Comparison of ENCODE assay signal across 14 mouse cellular contexts in the genomic region with DNA sequence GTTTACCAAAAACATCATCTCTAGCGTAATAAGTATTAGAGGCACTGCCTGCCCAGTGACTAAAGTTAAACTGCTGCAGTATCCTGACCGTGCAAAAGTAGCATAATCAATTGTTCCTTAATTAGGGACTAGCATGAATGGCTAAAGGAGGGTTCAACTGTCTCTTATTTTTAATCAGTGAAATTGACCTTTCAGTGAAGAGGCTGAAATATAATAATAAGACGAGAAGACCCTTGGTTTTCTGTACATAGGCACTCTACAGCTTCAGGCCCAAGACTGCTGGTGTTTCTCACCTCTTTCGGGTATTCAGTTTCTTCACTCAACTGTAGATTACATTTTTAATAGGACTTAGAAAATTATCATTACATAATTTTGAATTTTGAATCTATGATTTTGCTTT. TPM values are rescaled to one million over a fixed set of nuclear protein-coding genes. Genes with fewer than 3 reads are reported as not detected.
A peak's percentile ranks its signal among the peaks of the same experiment; 100 is the strongest.
DNase-seq lines count a peak whose midpoint lies in the region; ATAC-seq and TF ChIP-seq lines count a peak whose summit lies in the region.
"Had no signal": no experiment of that assay in that cellular context is flagged by ENCODE, and none has a peak within 500 bp of the region (broad histone marks: within the 10 kb centered on the region; RNA-seq: fewer than 3 reads in every experiment).

No protein-coding gene starts in this region.

- H3K9me3 ChIP-seq in heart, embryonic 14.5 days (ENCODE audit: control insufficient read depth, low read length), result no peaks in the 10 kb centered on the region
- H3K9me3 ChIP-seq in midbrain, embryonic 12.5 days, result no peaks in the 10 kb centered on the region
- no peaks in the 10 kb centered on the region for H3K9me3 ChIP-seq in midbrain, embryonic 10.5 days (replicated peaks)
- H3K9me3 ChIP-seq in stomach, embryonic 15.5 days, result no peaks in the 10 kb centered on the region

- no peak for TF ChIP-seq POLR2A in heart, adult 2 months (IDR thresholded peaks at IDR 0.05; ENCODE audit: insufficient read depth, low read depth, low read length)

- no peak for TF ChIP-seq CTCF in heart, adult 2 months (IDR thresholded peaks at IDR 0.05)

- no peaks in the 10 kb centered on the region for H3K36me3 ChIP-seq in heart, embryonic 14.5 days (ENCODE audit: control insufficient read depth, insufficient read depth, low read length)
- H3K36me3 ChIP-seq in heart, adult 2 months (ENCODE audit: control insufficient read depth, insufficient read depth, low read length), result no peaks in the 10 kb centered on the region
- no peaks in the 10 kb centered on the region for H3K36me3 ChIP-seq in midbrain, embryonic 12.5 days
- no peaks in the 10 kb centered on the region for H3K36me3 ChIP-seq in midbrain, embryonic 10.5 days
- no peaks in the 10 kb centered on the region for H3K36me3 ChIP-seq in stomach, embryonic 15.5 days

- H3K27ac ChIP-seq in heart, embryonic 14.5 days (replicated peaks in 1 of 2; ENCODE audit: control insufficient read depth in 1 of 2, insufficient read depth in 1 of 2, low read depth in 2 of 2, low read length in 2 of 2), result no peak overlapping the region
- no peak overlapping the region for H3K27ac ChIP-seq in heart, adult 2 months
- H3K27ac ChIP-seq in midbrain, embryonic 12.5 days (replicated peaks), result no peak overlapping the region
- H3K27ac ChIP-seq in midbrain, embryonic 10.5 days (replicated peaks), result no peak overlapping the region
- no peak overlapping the region for H3K27ac ChIP-seq in stomach, embryonic 15.5 days

- H3K4me3 ChIP-seq in heart, embryonic 14.5 days (ENCODE audit: control insufficient read depth in 1 of 2, insufficient read depth in 1 of 2, low read depth in 1 of 2, low read length in 2 of 2), result no peak overlapping the region
- no peak overlapping the region for H3K4me3 ChIP-seq in heart, adult 2 months
- H3K4me3 ChIP-seq in midbrain, embryonic 12.5 days, result no peak overlapping the region
- H3K4me3 ChIP-seq in midbrain, embryonic 10.5 days, result no peak overlapping the region
- H3K4me3 ChIP-seq in stomach, embryonic 15.5 days (replicated peaks), result no peak overlapping the region

- no peak for TF ChIP-seq EP300 in heart, adult 2 months (IDR thresholded peaks at IDR 0.05; ENCODE audit: insufficient read depth, low read depth, low read length)

- intact Hi-C loops in heart, adult 2 months (cut with DNase I), result no loop called here

- 83% methylated on average over 4 of the region's 4 CpGs for WGBS in heart, embryonic 14.5 days
- 64% methylated on average over 4 of the region's 4 CpGs for WGBS in heart, adult 2 months
- WGBS in midbrain, embryonic 12.5 days, result 83% methylated on average over 4 of the region's 4 CpGs
- 93% methylated on average over 4 of the region's 4 CpGs for WGBS in midbrain, embryonic 10.5 days
- WGBS in stomach, embryonic 15.5 days, result 84% methylated on average over 4 of the region's 4 CpGs

- H3K9ac ChIP-seq in heart, embryonic 14.5 days (ENCODE audit: low read length), result no peak overlapping the region
- H3K9ac ChIP-seq in heart, adult 2 months (ENCODE audit: low read depth, low read length), result no peak overlapping the region
- no peak overlapping the region for H3K9ac ChIP-seq in midbrain, embryonic 12.5 days (replicated peaks)
- H3K9ac ChIP-seq in stomach, embryonic 15.5 days, result no peak overlapping the region

- H3K4me2 ChIP-seq in heart, embryonic 14.5 days (ENCODE audit: low read length), result no peak overlapping the region
- no peak overlapping the region for H3K4me2 ChIP-seq in midbrain, embryonic 12.5 days (replicated peaks)
- no peak overlapping the region for H3K4me2 ChIP-seq in stomach, embryonic 15.5 days

- H3K4me1 ChIP-seq in heart, embryonic 14.5 days (ENCODE audit: control insufficient read depth in 2 of 2, insufficient read depth in 2 of 2, low read length in 2 of 2), result no peaks in the 10 kb centered on the region
- H3K4me1 ChIP-seq in heart, adult 2 months (ENCODE audit: control insufficient read depth, insufficient read depth, low read length), result no peaks in the 10 kb centered on the region
- no peaks in the 10 kb centered on the region for H3K4me1 ChIP-seq in midbrain, embryonic 12.5 days
- no peaks in the 10 kb centered on the region for H3K4me1 ChIP-seq in midbrain, embryonic 10.5 days
- no peaks in the 10 kb centered on the region for H3K4me1 ChIP-seq in stomach, embryonic 15.5 days

- no peaks in the 10 kb centered on the region for H3K79me2 ChIP-seq in heart, adult 2 months (replicated peaks; ENCODE audit: control insufficient read depth, insufficient read depth, low read length)

- no peak for DNase-seq in heart, adult 2 months
- DNase-seq in midbrain, embryonic 10.5 days (ENCODE audit: low spot score), result no peak
- no peak for DNase-seq in adrenal gland, postnatal 4 days (ENCODE audit: low spot score in 2 of 2)
- DNase-seq in embryo, embryonic 11 days, result no peak
- DNase-seq: adrenal gland, postnatal 36 days; lung, postnatal 14 days; spleen, adult 18-20 months had no signal

- peak; percentile 89 for ATAC-seq in heart, embryonic 14.5 days (ENCODE audit: insufficient number of reproducible peaks, insufficient read depth, low FRiP score, low read depth)
- peak; percentile 52; the same call in 1 of the 2 replicates for ATAC-seq in midbrain, embryonic 12.5 days (ENCODE audit: low FRiP score, low read depth)
- ATAC-seq in granulocyte monocyte progenitor cell, adult 5-6 weeks (replicated peaks; ENCODE audit: poor library complexity, severe bottlenecking), result peak; percentile 100
- ATAC-seq in stomach, embryonic 15.5 days (ENCODE audit: insufficient read depth, low FRiP score, low read depth), result peak; percentile 82; the same call in 1 of the 2 replicates

- no peaks in the 10 kb centered on the region for H3K27me3 ChIP-seq in heart, embryonic 14.5 days (ENCODE audit: control insufficient read depth, insufficient read depth, low read length)
- H3K27me3 ChIP-seq in heart, adult 2 months (ENCODE audit: control insufficient read depth, insufficient read depth, low read length), result no peaks in the 10 kb centered on the region
- H3K27me3 ChIP-seq in midbrain, embryonic 12.5 days, result no peaks in the 10 kb centered on the region
- H3K27me3 ChIP-seq in midbrain, embryonic 10.5 days (ENCODE audit: low read depth, poor library complexity, severe bottlenecking), result no peaks in the 10 kb centered on the region
- no peaks in the 10 kb centered on the region for H3K27me3 ChIP-seq in stomach, embryonic 15.5 days (replicated peaks)

RNA-seq across cellular contexts. Expression of a gene that starts 0.4 kb away (rescaled TPM):
- polyA plus RNA-seq in heart, embryonic 14.5 days (2014; fragmentation: Nextera tagmentation; extraction: Ambion mirVana), result not detected in 2 replicates
- not detected for total RNA-seq in heart, adult 2 months (2021)
- polyA plus RNA-seq in heart, adult 2 months (2012; rRNA removed), result not detected in 2 replicates
- not detected in 2 replicates for polyA plus RNA-seq in midbrain, embryonic 12.5 days (2016; fragmentation: Nextera tagmentation; extraction: Ambion mirVana)
- polyA plus RNA-seq in midbrain, embryonic 10.5 days (2016; fragmentation: Nextera tagmentation; extraction: Ambion mirVana), result not detected in 2 replicates
- total RNA-seq in granulocyte monocyte progenitor cell, adult 5-6 weeks (2014; fragmentation: Nextera tagmentation), result not detected in 2 replicates
- not detected in 2 replicates for total RNA-seq in granulocyte monocyte progenitor cell, adult 5-6 weeks (2017)
- not detected in 2 replicates for polyA plus RNA-seq in stomach, embryonic 15.5 days (2015; fragmentation: Nextera tagmentation; extraction: Ambion mirVana)
- total RNA-seq in adrenal gland, postnatal 4 days (2021), result not detected
- total RNA-seq: adrenal gland, postnatal 36 days; left cerebral cortex, adult 8-10 months had no signal
- polyA plus RNA-seq: intestine, embryonic 14.5 days; urinary bladder, adult 2 months had no signal
